Mouse (Mus musculus) forebrain, embryonic 15.5 days (tissue): ENCODE measurements around the gene BC028528. TPM values are rescaled to one million over a fixed set of nuclear protein-coding genes. Genes with fewer than 3 reads are reported as not detected.

Experiments
- ATAC-seq: fragments of 200-750 bp; cut with Nextera tagmentation; replicated peaks from 2 replicates; pipeline ENCODE4 v1.8.0; 2017; ENCODE audit warnings: mild to moderate bottlenecking, moderate TSS enrichment, moderate library complexity
- H3K27ac ChIP-seq: fragments of 300-500 bp; sonication (generic); replicated peaks from 2 replicates; pipeline ENCODE4 v1.5.1; 2015; ENCODE audit warnings: mild to moderate bottlenecking, inconsistent platforms
- H3K27me3 ChIP-seq: fragments of 300-500 bp; sonication (generic); 2 replicates; pipeline ENCODE4 v1.6.1; 2015; ENCODE audit warnings: inconsistent platforms
- H3K36me3 ChIP-seq: fragments of 300-500 bp; sonication (generic); 2 replicates; pipeline ENCODE4 v1.6.1; 2015; ENCODE audit warnings: mild to moderate bottlenecking, inconsistent platforms
- H3K4me1 ChIP-seq: fragments of 300-500 bp; sonication (generic); 2 replicates; pipeline ENCODE4 v1.6.1; 2015; ENCODE audit warnings: inconsistent platforms
- H3K4me2 ChIP-seq: fragments of 300-500 bp; sonication (generic); replicated peaks from 2 replicates; pipeline ENCODE4 v1.6.1; 2015; ENCODE audit warnings: mild to moderate bottlenecking, inconsistent platforms
- H3K4me3 ChIP-seq: fragments of 300-500 bp; sonication (generic); 2 replicates; pipeline ENCODE4 v1.5.1; 2015; ENCODE audit warnings: mild to moderate bottlenecking, inconsistent platforms
- H3K9ac ChIP-seq: fragments of 300-500 bp; sonication (generic); replicated peaks from 2 replicates; pipeline ENCODE4 v1.6.1; 2015; ENCODE audit warnings: mild to moderate bottlenecking, inconsistent platforms
- H3K9me3 ChIP-seq: fragments of 300-500 bp; sonication (generic); 2 replicates; pipeline ENCODE4 v1.6.1; 2016; ENCODE audit warnings: inconsistent platforms
- WGBS: fragments of 180-500 bp; shearing (Covaris S2); methylation state at CpG from one replicate; pipeline ENCODE4 v1.1.7; 2015; ENCODE audit warnings: mixed read lengths; 5-methylcytosine and 5-hydroxymethylcytosine counted together
- polyA plus RNA-seq: library from polyadenylated mRNA; unstranded; fragments of >200 nt; fragmentation: Nextera tagmentation; extraction: Ambion mirVana; gene quantifications from 2 replicates; pipeline ENCODE4 v1.2.1, GENCODE M21; 2015

The BC028528 gene
- polyA plus RNA-seq, 1 experiment from 2014 or later: 12.7 TPM

DNA sequence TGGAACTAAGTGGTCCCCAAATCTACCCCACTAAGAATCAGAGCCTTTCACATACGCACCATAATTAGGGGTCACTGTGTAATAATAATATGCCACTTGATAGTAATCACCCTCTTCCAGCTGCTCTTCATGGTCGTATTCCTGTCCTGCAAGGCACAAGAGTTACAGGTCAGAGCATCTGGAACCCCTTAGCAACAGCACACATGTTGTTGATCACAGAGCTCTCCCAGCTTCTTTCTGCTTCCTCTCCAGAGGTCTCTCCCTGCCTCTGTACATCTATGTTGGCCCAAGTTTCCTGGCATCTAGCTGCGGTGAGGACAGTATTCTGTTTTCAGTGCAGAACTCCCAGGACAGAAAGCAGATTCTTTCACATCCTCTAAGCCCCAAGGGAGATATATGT is 2.1 kb downstream of the BC028528 start:
- Histone ChIP-seq H3K9me3 (no peaks in the 10 kb centered on the region), H3K27me3 (no peaks in the 10 kb centered on the region), H3K27ac (no peak overlapping the region), H3K4me2 (no peak overlapping the region), H3K36me3 (no peaks in the 10 kb centered on the region), H3K4me1 (peaks cover 8% of the 10 kb centered on the region), H3K4me3 (no peak overlapping the region), H3K9ac (no peak overlapping the region)
- ATAC-seq: no peak
- 83% methylated on average over 3 of the region's 3 CpGs for WGBS

DNA sequence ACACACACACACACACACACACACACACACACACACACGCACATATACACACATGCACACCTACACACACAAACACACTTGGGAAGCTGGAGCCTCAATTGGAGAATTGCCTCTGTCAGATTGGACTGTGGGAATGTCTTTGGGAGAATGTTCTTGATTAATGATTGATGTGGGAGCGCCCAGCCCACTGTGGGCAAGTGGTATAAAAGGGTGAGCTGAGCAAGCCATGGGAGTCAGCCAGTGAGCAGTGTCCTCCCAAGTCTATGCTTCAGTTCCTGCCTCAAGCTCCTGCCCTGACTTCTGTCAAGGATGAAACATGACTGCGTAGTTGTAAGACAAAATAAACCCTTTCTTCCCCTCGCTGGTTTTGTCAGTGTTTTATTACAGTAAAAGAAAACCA is 4.2 kb downstream of the BC028528 start:
- Histone ChIP-seq H3K4me1 (peaks cover 5% of the 10 kb centered on the region), H3K27ac (no peak overlapping the region), H3K4me3 (no peak overlapping the region), H3K27me3 (no peaks in the 10 kb centered on the region), H3K9ac (no peak overlapping the region), H3K9me3 (no peaks in the 10 kb centered on the region), H3K36me3 (no peaks in the 10 kb centered on the region), H3K4me2 (no peak overlapping the region)
- no peak for ATAC-seq
- 81% methylated on average over 4 of the region's 4 CpGs for WGBS

DNA sequence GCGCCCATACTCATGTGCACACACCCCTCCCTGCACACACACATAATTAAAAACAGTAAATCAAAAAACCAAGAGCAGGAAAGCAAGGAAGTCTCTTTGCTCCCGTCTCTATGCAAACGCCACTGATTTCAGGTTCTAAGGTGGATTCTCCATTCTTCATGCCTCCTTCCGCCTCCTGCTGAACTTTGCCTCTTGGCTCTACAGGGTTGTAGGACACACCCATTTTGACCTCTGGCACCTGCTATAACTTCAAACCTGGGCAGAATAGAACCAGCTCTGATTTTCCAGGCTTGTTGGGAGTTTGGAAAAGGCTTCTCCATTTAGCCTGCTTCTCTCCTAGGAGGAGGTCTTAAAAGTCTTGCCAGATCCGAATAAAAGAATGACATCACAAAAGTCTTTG is 7.4 kb downstream of the BC028528 start:
- no peaks in the 10 kb centered on the region for H3K36me3 ChIP-seq
- peaks cover 15% of the 10 kb centered on the region for H3K4me1 ChIP-seq

GRCm38 (mm10) chr3:95882816-95883425 is 8.9 kb downstream of the BC028528 start:
- H3K4me1 ChIP-seq: peaks cover 15% of the 10 kb centered on the region
- H3K9me3 ChIP-seq: no peaks in the 10 kb centered on the region
- peak overlapping the region; percentile 100 for H3K4me2 ChIP-seq
- no peaks in the 10 kb centered on the region for H3K36me3 ChIP-seq
- no peaks in the 10 kb centered on the region for H3K27me3 ChIP-seq
- peak overlapping the region; percentile 56 for H3K4me3 ChIP-seq
- no peak overlapping the region for H3K27ac ChIP-seq
- peak overlapping the region; percentile 34 for H3K9ac ChIP-seq
- ATAC-seq: no peak
- 2% methylated on average over 24 of the region's 24 CpGs for WGBS

More for the DNA sequence above, 7.4 kb downstream of the BC028528 start:
- Histone ChIP-seq H3K9me3 (no peaks in the 10 kb centered on the region), H3K9ac (no peak overlapping the region), H3K27me3 (no peaks in the 10 kb centered on the region), H3K4me3 (no peak overlapping the region), H3K27ac (no peak overlapping the region), H3K4me2 (no peak overlapping the region)
- no peak for ATAC-seq
- WGBS: 89% methylated on average over 5 of the region's 5 CpGs

- Histone ChIP-seq H3K4me2 (peak within 1 kb of the TSS; percentile 100), H3K9me3 (no peaks in the 10 kb centered on the region), H3K4me3 (peak within 1 kb of the TSS; percentile 56), H3K9ac (peak within 1 kb of the TSS; percentile 34), H3K36me3 (no peaks in the 10 kb centered on the region), H3K27me3 (no peaks in the 10 kb centered on the region), H3K4me1 (peaks cover 15% of the 10 kb centered on the region), H3K27ac (no peak within 1 kb of the TSS)
- WGBS: under 1% methylated on average over 66 of the region's 66 CpGs
- peak; percentile 99 for ATAC-seq
These were observed 9.6 kb downstream of the BC028528 start, which contains the start of gene Ciart for GRCm38 (mm10) chr3:95881979-95882815. TSS of gene Ciart (minus strand) at chr3:95882251.

DNA sequence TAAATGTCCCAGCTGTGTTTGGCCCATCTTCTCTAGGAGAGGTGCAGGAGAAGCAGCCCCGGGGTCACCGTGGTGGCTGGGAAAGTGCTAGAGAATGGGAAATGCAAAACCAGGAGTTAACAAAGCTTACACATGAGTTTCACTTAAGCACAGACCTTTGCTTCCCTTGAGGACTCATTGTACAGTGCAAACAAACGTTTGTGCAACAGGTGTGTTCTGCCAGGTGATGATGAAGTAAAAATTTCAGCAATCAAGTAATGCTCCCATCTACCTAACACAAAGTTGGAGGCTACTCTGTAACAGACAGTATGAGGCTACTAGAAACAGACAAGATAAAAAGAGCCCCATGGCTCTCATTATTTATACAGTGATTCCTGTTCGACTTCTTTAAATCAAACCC is 12.7 kb downstream of the BC028528 start:
- H3K4me1 ChIP-seq: peaks cover 15% of the 10 kb centered on the region
- H3K9me3 ChIP-seq: no peaks in the 10 kb centered on the region
- no peaks in the 10 kb centered on the region for H3K27me3 ChIP-seq
- H3K4me2 ChIP-seq: no peak overlapping the region
- H3K27ac ChIP-seq: no peak overlapping the region
- no peak for ATAC-seq
- no peak overlapping the region for H3K9ac ChIP-seq
- 89% methylated on average over 4 of the region's 4 CpGs for WGBS
- no peaks in the 10 kb centered on the region for H3K36me3 ChIP-seq
- H3K4me3 ChIP-seq: no peak overlapping the region

DNA sequence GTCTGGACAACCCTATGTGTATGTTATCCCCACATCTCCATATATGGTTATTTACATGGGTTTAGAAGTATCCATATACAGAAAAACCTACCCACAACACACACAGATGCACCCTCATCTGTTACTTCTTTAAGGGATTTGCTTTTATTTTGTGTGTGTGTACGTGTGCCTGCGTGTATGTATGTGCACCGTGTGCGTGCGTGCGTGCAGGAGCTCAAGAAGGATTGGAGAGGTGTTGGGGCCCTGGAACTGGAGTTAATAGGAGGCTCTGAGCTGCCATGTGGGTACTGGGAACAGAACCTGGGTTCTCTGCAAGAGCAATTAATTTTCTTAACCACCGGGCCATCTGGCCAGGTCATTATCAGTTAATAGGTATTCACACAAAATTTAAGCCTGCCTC is 19.8 kb downstream of the BC028528 start:
- ATAC-seq: no peak
- WGBS: 74% methylated on average over 7 of the region's 7 CpGs
- peaks cover 16% of the 10 kb centered on the region; the same call in 1 of the 2 replicates for H3K36me3 ChIP-seq
- peak overlapping the region; percentile 57 for H3K4me3 ChIP-seq
- H3K27me3 ChIP-seq: no peaks in the 10 kb centered on the region
- no peaks in the 10 kb centered on the region for H3K9me3 ChIP-seq
- peak overlapping the region; percentile 70 for H3K9ac ChIP-seq
- peak overlapping the region; percentile 54 for H3K4me2 ChIP-seq
- H3K27ac ChIP-seq: 0 out of 2 replicates have a peak overlapping the region, but pooled peaks have one; percentile 69
- peaks cover 17% of the 10 kb centered on the region for H3K4me1 ChIP-seq

DNA sequence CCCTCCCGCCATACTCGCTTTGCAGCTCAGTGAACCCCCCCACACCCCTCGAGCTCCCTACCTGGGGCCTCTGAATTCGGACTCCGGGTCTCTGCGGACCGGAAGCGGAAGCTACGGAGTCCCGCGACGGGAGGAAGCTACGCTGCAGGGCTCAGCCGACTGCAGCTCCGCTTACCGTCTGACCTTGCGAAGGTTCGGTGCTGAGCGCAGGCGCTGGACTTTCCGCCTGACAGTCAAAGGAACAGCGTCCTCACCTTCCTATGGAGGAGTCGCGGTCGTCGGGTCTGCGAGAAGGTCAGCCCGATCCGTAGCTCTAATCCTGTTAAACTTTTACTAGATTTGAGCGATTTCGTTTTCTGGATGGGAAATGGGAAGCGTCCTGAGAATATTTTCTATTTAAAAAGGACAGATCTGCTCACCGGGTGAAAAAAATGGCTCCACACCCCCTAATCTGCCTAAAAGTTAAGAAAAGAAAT is 20.4 kb downstream of the BC028528 start, which contains the start of gene Mrps21:
Gene Mrps21 (minus strand): TSS at position 128 of the 476 bp plus-strand sequence.
- 0% methylated on average over 33 of the region's 33 CpGs for WGBS

DNA sequence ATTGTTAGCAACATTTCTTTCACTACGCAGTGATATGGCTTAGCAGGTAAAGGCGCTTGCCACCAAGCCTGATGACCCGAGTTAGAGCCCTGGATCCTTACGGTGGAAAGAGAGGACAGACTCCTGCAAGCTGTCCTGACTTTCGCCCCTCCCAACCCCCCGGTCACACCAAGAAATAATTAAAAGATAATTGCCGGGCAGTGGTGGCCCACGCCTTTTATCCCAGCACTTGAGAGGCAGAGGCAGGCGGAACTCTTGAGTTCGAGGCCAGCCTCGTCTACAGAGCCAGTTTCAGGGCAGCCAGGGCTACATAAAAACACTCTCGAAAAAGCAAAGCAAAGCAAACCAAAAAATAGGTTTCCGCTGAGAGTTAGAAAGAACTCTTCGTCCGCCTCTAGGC is 20.8 kb downstream of the BC028528 start:
- WGBS: 7% methylated on average over 15 of the region's 15 CpGs
- Histone ChIP-seq H3K9me3 (no peaks in the 10 kb centered on the region), H3K36me3 (peaks cover 16% of the 10 kb centered on the region; the same call in 1 of the 2 replicates), H3K4me1 (peaks cover 17% of the 10 kb centered on the region), H3K4me2 (peak overlapping the region; percentile 54), H3K27ac (peak overlapping the region; percentile 69), H3K4me3 (peak overlapping the region; percentile 57), H3K9ac (peak overlapping the region; percentile 70), H3K27me3 (no peaks in the 10 kb centered on the region)
- peak; percentile 18; the same call in 1 of the 2 replicates for ATAC-seq

More for the DNA sequence above, 20.4 kb downstream of the BC028528 start, which contains the start of gene Mrps21:
- Histone ChIP-seq H3K9me3 (no peaks in the 10 kb centered on the region), H3K4me2 (peak within 1 kb of the TSS; percentile 54), H3K4me3 (peak within 1 kb of the TSS; percentile 57), H3K4me1 (peaks cover 17% of the 10 kb centered on the region), H3K9ac (peak within 1 kb of the TSS; percentile 70), H3K36me3 (peaks cover 16% of the 10 kb centered on the region; the same call in 1 of the 2 replicates), H3K27ac (peak within 1 kb of the TSS; percentile 69), H3K27me3 (no peaks in the 10 kb centered on the region)
- peak; percentile 93 for ATAC-seq

GRCm38 (mm10) chr3:95867408-95867807 is 24.4 kb downstream of the BC028528 start:
- Histone ChIP-seq H3K9me3 (no peaks in the 10 kb centered on the region), H3K4me1 (peaks cover 14% of the 10 kb centered on the region), H3K27ac (no peak overlapping the region), H3K27me3 (no peaks in the 10 kb centered on the region), H3K36me3 (peaks cover 28% of the 10 kb centered on the region; the same call in 1 of the 2 replicates), H3K4me2 (no peak overlapping the region), H3K9ac (no peak overlapping the region), H3K4me3 (no peak overlapping the region)
- ATAC-seq: no peak
- 92% methylated on average over 2 of the region's 2 CpGs for WGBS

DNA sequence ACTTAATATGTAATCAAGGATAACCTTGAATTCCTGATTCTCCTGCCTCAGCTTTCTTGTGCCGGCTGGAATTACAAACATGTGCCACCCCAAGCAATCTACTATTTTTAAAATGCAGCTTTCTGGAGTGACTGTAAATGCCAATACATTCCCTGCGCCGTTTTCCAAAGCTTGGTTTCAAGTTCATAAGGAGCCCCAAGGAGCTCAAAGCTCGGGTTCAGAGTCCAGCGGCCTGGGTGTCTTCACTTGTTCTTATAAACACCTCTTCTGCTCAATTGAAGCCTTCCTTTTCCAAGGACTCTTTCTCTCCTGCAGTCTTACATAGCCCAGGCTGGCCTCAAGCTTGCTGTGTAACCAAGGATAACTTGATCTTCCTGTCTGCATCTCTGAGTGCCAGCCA is 25.7 kb downstream of the BC028528 start:
- Histone ChIP-seq H3K27ac (no peak overlapping the region), H3K4me2 (no peak overlapping the region), H3K9me3 (no peaks in the 10 kb centered on the region), H3K36me3 (peaks cover 31% of the 10 kb centered on the region; the same call in 1 of the 2 replicates), H3K9ac (no peak overlapping the region), H3K4me3 (no peak overlapping the region), H3K4me1 (peaks cover 8% of the 10 kb centered on the region), H3K27me3 (no peaks in the 10 kb centered on the region)
- 92% methylated on average over 5 of the region's 5 CpGs for WGBS
- ATAC-seq: no peak

GRCm38 (mm10) chr3:95865571-95865970 is 26.2 kb downstream of the BC028528 start:
- WGBS: 91% methylated on average over 20 of the region's 20 CpGs
- no peak overlapping the region for H3K27ac ChIP-seq
- peaks cover 5% of the 10 kb centered on the region for H3K4me1 ChIP-seq
- no peak overlapping the region for H3K9ac ChIP-seq
- H3K27me3 ChIP-seq: no peaks in the 10 kb centered on the region
- no peak overlapping the region for H3K4me3 ChIP-seq
- no peaks in the 10 kb centered on the region for H3K9me3 ChIP-seq
- peaks cover 31% of the 10 kb centered on the region; the same call in 1 of the 2 replicates for H3K36me3 ChIP-seq
- H3K4me2 ChIP-seq: no peak overlapping the region
- ATAC-seq: no peak
